Mouse (Mus musculus) kidney, embryonic 14.5 days (tissue): ENCODE measurements around the gene Exosc5. TPM values are rescaled to one million over a fixed set of nuclear protein-coding genes. Genes with fewer than 3 reads are reported as not detected.

Experiments
- ATAC-seq: fragments of 200-750 bp; cut with Nextera tagmentation; 2 replicates; pipeline ENCODE4 v1.8.0; 2017; ENCODE audit warnings: moderate number of reproducible peaks, mild to moderate bottlenecking, moderate TSS enrichment, moderate library complexity; ENCODE audit not compliant: low FRiP score, low TSS enrichment
- H3K27ac ChIP-seq: fragments of 300-500 bp; sonication (generic); 2 replicates; pipeline ENCODE4 v1.5.1; 2014; ENCODE audit warnings: low read depth, mild to moderate bottlenecking, low read length, moderate library complexity, mixed read lengths
- H3K27me3 ChIP-seq: fragments of 300-500 bp; sonication (generic); 2 replicates; pipeline ENCODE4 v1.6.1; 2014; ENCODE audit warnings: mild to moderate bottlenecking, low read length; ENCODE audit not compliant: control insufficient read depth, insufficient read depth
- H3K36me3 ChIP-seq: fragments of 300-500 bp; sonication (generic); 2 replicates; pipeline ENCODE4 v1.6.1; 2014; ENCODE audit warnings: low read length, mixed read lengths; ENCODE audit not compliant: control insufficient read depth, insufficient read depth
- H3K4me1 ChIP-seq: fragments of 300-500 bp; sonication (generic); 2 replicates; pipeline ENCODE4 v1.6.1; 2014; ENCODE audit warnings: low read length, mixed read lengths; ENCODE audit not compliant: control insufficient read depth, insufficient read depth
- H3K4me2 ChIP-seq: fragments of 300-500 bp; sonication (generic); replicated peaks from 2 replicates; pipeline ENCODE4 v1.6.1; 2014; ENCODE audit warnings: low read depth, mild to moderate bottlenecking, low read length
- H3K4me3 ChIP-seq: fragments of 300-500 bp; sonication (generic); 2 replicates; pipeline ENCODE4 v1.5.1; 2014; ENCODE audit warnings: mild to moderate bottlenecking, low read length
- H3K9ac ChIP-seq: fragments of 300-500 bp; sonication (generic); 2 replicates; pipeline ENCODE4 v1.6.1; 2014; ENCODE audit warnings: low read depth, mild to moderate bottlenecking, low read length, moderate library complexity
- H3K9me3 ChIP-seq: fragments of 300-500 bp; sonication (generic); 2 replicates; pipeline ENCODE4 v1.6.1; 2016; ENCODE audit warnings: low read length; ENCODE audit not compliant: control insufficient read depth
- WGBS: fragments of 180-500 bp; shearing (Covaris S2); extraction: QIAGEN DNeasy Blood & Tissue Kit; methylation state at CpG from one replicate; pipeline ENCODE4 v1.1.7; 2014; 5-methylcytosine and 5-hydroxymethylcytosine counted together
- polyA plus RNA-seq: library from polyadenylated mRNA; unstranded; fragments of >200 nt; fragmentation: Nextera tagmentation; extraction: Ambion mirVana; gene quantifications from 2 replicates; pipeline ENCODE4 v1.2.1, GENCODE M21; 2014

The Exosc5 gene
- polyA plus RNA-seq, 1 experiment from 2014 or later = 93.5 TPM

DNA sequence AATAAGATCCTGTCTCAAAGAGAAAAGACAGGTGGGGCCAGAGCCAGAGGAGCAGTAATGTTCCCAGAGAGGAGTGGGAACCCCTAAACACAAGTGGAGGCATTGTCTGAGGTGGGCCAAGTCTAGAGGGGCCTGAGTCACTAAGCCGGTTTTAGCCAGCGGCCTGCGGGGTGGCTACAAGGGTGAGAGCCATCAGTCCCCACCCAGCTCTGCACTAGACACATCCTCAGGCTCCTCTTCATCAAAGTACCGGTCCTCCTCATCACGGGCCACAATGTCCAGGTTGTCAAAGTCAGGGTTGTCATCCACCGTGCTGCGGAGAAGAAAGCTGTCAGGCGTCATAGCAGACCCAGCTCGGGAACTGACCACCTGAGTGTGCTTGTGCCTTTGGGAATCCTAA lies 53.8 kb downstream of the Exosc5 start:
- Histone ChIP-seq H3K36me3 (peaks cover 43% of the 10 kb centered on the region), H3K27me3 (no peaks in the 10 kb centered on the region), H3K27ac (no peak overlapping the region), H3K4me2 (no peak overlapping the region), H3K9me3 (no peaks in the 10 kb centered on the region), H3K9ac (no peak overlapping the region), H3K4me3 (no peak overlapping the region), H3K4me1 (peaks cover 19% of the 10 kb centered on the region)
- ATAC-seq = no peak
- WGBS = 93% methylated on average over 9 of the region's 9 CpGs

DNA sequence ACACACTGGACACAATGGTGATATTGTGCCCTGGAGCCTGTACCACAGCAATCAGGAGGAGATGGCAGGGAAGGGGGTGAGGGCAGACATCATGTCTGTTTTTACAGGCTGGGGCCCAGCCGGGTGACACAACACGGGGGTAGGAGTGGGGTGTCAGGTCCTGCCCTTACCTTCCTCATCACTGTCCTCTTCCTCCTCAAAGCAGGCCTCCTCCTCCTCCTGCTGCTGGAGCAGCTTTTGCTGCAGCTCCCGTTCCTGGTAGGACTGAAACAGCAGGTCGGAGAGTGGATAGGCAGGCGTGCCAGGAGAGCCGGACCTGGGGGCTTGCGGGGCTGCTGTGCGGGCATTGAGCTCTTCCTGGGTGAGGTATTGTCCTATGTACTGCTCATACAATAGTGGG lies 55.6 kb downstream of the Exosc5 start:
- no peak overlapping the region for H3K4me2 ChIP-seq
- 93% methylated on average over 8 of the region's 8 CpGs for WGBS
- H3K9ac ChIP-seq = no peak overlapping the region
- H3K27ac ChIP-seq = no peak overlapping the region
- no peak for ATAC-seq
- no peak overlapping the region for H3K4me3 ChIP-seq
- peaks cover 43% of the 10 kb centered on the region for H3K36me3 ChIP-seq
- peaks cover 25% of the 10 kb centered on the region for H3K4me1 ChIP-seq
- no peaks in the 10 kb centered on the region for H3K27me3 ChIP-seq
- H3K9me3 ChIP-seq = no peaks in the 10 kb centered on the region

DNA sequence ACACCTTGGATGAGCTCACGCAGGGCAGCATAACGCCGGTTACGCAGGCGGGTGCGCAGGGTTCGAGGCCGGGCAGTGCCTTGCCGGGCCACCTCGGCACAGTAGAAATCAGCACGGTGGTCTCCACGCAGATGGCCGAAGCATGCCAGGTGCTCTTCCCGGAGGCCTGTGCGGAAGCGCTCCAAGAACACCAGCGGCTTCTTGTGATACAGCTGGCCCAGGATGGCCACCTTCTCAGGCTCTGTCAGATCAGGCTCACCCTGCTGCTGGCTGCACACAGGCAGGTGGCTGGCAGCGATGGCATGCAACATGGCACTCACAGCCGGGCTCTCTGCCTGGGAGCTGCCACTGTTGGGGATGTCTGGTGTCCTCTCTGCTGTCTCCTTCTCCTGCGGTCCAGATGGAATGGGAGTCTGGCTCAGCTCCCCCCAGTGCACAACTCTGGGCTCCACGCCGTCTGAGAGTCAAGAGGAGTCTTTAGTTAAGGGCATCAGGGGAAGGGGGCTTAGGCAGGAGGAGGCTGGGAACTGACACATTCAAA lies 56.8 kb downstream of the Exosc5 start:
- WGBS = 96% methylated on average over 22 of the region's 22 CpGs
- Histone ChIP-seq H3K4me1 (peaks cover 19% of the 10 kb centered on the region), H3K36me3 (peaks cover 51% of the 10 kb centered on the region), H3K27me3 (no peaks in the 10 kb centered on the region), H3K4me3 (no peak overlapping the region), H3K9ac (no peak overlapping the region), H3K4me2 (no peak overlapping the region), H3K9me3 (no peaks in the 10 kb centered on the region), H3K27ac (no peak overlapping the region)
- no peak for ATAC-seq

DNA sequence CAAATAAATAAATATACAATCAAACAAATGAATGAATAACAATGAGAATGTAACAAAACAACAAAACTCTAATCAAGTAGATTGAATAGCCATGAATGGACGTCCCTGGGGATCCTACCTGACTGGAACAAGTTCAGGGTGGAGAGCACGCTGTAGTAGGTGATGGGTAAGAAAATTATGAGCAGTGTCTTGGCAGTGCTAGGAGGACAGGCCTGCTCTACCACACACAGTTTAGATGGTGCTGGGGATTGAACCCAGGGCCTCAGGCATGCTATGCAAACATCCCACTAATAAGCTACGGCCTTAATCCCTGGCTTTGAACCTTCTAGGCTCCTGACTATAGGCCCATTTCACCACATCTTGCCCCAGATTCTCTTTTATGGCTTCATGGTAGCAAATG lies 58.5 kb downstream of the Exosc5 start:
- ATAC-seq = no peak
- Histone ChIP-seq H3K4me3 (peak overlapping the region; percentile 70; the same call in 1 of the 2 replicates), H3K27me3 (no peaks in the 10 kb centered on the region), H3K4me1 (peaks cover 13% of the 10 kb centered on the region), H3K27ac (no peak overlapping the region), H3K4me2 (peak overlapping the region; percentile 82), H3K9ac (peak overlapping the region; percentile 44; the same call in 1 of the 2 replicates), H3K36me3 (peaks cover 64% of the 10 kb centered on the region), H3K9me3 (no peaks in the 10 kb centered on the region)
- 94% methylated on average over 3 of the region's 3 CpGs for WGBS

DNA sequence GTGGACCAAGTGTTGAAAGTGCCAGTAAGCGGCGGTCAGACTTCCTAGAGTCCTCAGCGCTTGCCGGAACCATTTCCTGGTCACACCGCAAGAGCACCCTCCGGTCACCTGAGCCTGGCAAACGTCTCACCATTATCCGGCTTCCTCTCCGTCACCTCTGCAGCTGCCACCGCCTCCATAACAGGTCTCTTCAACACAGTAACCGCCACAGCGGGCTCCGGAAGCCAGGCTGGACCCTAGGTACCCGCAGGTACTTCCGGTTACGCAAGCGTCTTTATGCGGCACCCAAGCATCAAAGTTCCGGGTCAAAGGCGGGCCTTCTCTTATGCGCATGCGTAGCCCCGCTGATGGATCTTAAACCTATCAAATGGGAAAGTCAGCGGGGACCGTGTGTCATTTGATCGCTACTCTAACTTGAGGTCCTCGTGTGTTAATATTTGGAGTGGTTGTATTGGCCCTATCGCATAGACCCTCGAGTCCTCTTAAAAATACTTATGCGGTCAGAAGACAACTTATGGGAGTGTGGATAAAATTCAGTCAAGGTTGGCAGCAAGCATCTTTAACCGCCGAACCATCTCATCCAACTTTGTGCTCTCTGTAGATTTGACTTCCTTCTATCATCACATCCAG lies 59.9 kb downstream of the Exosc5 start, which contains the start of gene Ccdc97:
Ccdc97 (minus strand) TSS at position 301 of the 630 bp plus-strand sequence.
- peak; percentile 84 for ATAC-seq
- peak within 1 kb of the TSS; percentile 71 for H3K9ac ChIP-seq
- H3K36me3 ChIP-seq = peaks cover 64% of the 10 kb centered on the region
- H3K4me1 ChIP-seq = peaks cover 13% of the 10 kb centered on the region
- H3K4me2 ChIP-seq = peak within 1 kb of the TSS; percentile 82
- peak within 1 kb of the TSS; percentile 84 for H3K27ac ChIP-seq
- H3K9me3 ChIP-seq = no peaks in the 10 kb centered on the region
- H3K4me3 ChIP-seq = peak within 1 kb of the TSS; percentile 70
- no peaks in the 10 kb centered on the region for H3K27me3 ChIP-seq
- WGBS = 5% methylated on average over 32 of the region's 32 CpGs

DNA sequence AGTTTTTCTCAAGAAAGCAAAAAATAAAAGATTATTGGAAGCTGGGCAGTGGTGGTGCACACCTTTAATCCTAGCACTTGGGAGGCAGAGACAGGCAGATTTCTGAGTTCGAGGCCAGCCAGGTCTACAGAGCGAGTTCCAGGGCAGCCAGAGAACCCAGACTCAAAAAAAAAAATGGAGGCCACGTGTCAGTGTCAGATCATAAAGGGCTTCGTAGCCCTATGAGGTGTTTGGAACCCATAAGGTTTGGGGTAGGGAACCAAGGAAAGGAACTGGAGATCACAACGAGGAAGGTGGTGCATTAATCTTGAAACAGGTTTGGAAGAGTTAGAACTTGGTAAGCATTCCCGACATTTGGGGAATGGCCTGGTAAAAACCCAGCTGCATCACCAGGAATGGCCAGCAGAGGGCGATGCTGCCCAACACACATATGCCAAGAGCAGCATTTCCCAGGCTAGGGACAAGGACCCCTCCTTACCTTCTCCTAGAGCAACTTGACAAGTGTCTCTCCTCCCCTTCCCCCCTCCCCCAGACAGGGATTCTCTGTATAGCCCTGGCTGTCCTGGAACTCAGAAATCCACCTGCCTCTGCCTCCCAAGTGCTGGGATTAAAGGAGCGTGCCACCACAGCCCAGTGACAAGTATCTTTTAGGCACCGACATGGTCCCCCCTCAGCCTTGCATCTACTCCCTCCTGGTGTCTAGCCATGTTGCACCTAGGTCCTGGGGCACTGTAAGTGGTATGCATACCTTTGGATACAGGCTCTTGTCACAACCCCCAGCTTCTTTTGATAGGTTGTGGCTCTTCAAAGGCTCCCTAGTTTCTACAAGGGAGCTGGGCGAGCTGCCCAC lies 61.0 kb downstream of the Exosc5 start:
- H3K4me2 ChIP-seq = no peak overlapping the region
- H3K4me3 ChIP-seq = no peak overlapping the region
- 66% methylated on average over 10 of the region's 10 CpGs for WGBS
- H3K9ac ChIP-seq = no peak overlapping the region
- H3K27me3 ChIP-seq = no peaks in the 10 kb centered on the region
- peaks cover 13% of the 10 kb centered on the region for H3K4me1 ChIP-seq
- no peaks in the 10 kb centered on the region for H3K9me3 ChIP-seq
- peak; percentile 36; the same call in 1 of the 2 replicates for ATAC-seq
- no peak overlapping the region; the same call in 1 of the 2 replicates for H3K27ac ChIP-seq
- peaks cover 64% of the 10 kb centered on the region for H3K36me3 ChIP-seq

DNA sequence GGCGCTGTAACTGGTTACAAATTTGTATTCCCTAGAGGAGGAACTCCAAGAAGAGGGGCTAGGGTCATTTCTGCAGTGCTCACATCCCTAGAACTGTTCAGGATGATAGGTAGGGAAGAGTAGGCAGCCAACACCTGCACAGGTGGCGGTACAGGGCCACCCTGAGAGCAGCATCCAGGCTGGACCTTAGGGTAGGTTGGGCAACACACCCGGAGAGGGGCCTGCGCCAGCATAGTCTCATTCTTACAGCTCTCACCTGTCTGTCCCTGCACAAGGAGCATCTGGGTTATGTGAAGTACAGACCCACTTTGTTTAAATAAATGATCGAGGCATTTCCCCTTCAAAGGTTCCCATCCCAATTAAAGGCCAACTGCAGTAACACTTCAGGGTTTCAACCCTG lies 61.8 kb downstream of the Exosc5 start:
- no peaks in the 10 kb centered on the region for H3K9me3 ChIP-seq
- H3K27ac ChIP-seq = no peak overlapping the region
- 95% methylated on average over 5 of the region's 5 CpGs for WGBS
- H3K27me3 ChIP-seq = no peaks in the 10 kb centered on the region
- no peak overlapping the region for H3K9ac ChIP-seq
- peaks cover 13% of the 10 kb centered on the region for H3K4me1 ChIP-seq
- no peak overlapping the region for H3K4me3 ChIP-seq
- no peak for ATAC-seq
- no peak overlapping the region for H3K4me2 ChIP-seq
- H3K36me3 ChIP-seq = peaks cover 64% of the 10 kb centered on the region
